Mouse (Mus musculus): Measurements from ENCODE around the gene Nde1. TPM values are rescaled to one million over a fixed set of nuclear protein-coding genes. Genes with fewer than 3 reads are reported as not detected.
"Not testable (repeated sequence)": the region's sequence is repeated elsewhere in the genome, so short reads cannot be mapped to it uniquely, and the experiment has no call there.

Nde1 gene
- polyA plus RNA-seq (2012; rRNA removed): 45.3 and 48.5 TPM in 2 replicates

GRCm38 (mm10) chr16:14162988-14163416 is at the start of gene Nde1, which contains the start of gene Marf1:
Nde1 (plus strand) TSS chr16:14163275.
Marf1 (minus strand) TSS chr16:14163351.
- DNase-seq (ENCODE audit: low spot score): peak; percentile 82

DNA sequence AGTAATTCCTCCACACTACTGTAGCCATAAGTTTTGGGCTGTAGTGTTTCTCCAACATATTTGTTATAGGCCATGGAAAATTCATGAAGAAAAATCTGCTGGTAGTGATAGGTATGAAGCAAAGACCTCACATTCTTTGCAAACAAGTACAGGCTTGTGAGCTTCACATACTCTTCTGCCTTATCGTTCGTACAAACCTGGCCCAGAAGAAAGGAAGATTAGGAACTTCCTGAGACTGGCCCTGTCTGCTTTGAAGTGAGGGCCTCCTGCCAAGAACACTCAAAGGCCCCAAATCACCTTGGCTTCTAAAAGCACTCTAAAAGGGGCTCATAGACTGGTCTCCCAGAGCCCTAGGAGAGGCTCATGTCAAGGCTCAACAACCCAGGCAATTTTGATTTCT is 45.8 kb upstream of the Nde1 start:
- no peak for DNase-seq (ENCODE audit: low spot score)

GRCm38 (mm10) chr16:14120941-14121340 is 42.1 kb upstream of the Nde1 start:
- DNase-seq (ENCODE audit: low spot score): no peak

DNA sequence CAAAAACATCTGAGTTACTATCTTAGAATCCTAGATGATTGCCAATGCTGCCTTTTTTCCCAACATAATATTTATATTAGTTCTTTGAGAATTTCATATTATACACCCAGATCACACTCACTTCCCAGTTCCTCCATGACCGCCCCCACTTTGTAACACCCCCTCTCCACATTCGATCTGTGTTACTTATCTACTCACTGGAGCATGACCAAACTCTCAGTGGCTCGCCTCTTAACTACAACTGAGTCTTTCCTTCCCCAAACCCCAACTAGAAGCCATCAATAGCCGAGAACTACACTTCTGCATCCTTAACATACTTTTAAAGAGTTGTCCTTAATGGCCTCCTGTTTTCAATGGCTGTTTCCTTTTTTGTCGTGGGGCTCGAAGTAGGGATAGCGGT is 41.5 kb upstream of the Nde1 start:
- no peak for DNase-seq (ENCODE audit: low spot score)

- no peak for DNase-seq (ENCODE audit: low spot score)
These were observed 40.5 kb upstream of the Nde1 start for GRCm38 (mm10) chr16:14122586-14122985.

DNA sequence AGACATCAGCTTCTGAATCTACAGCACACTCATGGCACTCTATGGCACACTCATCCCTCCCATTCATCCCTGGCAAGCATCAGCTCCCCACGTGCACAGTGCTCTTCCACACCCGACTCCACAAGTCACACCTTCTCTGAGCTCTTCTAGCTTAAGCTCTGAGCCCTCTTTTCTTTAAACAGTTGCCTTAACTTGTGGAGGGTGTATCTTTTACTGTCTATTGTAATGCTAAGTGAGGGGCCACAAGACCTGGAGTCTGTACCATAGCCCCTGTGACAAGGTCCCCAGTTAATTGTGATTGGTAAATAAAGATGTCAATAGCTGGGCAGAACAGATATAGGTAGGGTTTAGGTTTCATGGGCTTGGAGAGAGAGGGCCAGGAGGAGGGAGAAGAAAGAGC is 39.2 kb upstream of the Nde1 start:
- DNase-seq (ENCODE audit: low spot score): no peak

DNA sequence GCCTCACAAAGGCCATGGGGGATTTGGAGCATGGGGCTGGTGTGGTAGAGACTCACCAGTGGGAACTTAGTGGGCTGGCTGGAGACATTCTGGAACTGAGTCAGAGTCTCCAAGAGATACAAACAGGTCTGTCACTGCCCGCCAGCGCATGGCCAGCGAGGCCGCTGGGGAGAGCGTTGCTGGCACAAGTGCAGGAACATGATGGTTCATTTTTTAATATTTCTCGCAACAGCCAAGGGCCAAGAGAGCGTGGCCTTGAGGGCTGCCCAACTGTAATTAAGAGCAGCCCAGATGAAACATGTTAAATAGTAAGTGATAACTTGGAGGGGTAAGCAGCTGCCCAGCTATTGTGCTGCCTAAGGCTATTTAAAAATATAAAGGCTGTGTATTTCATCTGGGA is 38.4 kb upstream of the Nde1 start:
- no peak for DNase-seq (ENCODE audit: low spot score)

- DNase-seq (ENCODE audit: low spot score): no peak
These were observed 37.8 kb upstream of the Nde1 start for GRCm38 (mm10) chr16:14125253-14125652.

- no peak for DNase-seq (ENCODE audit: low spot score)
These were observed 34.1 kb upstream of the Nde1 start for GRCm38 (mm10) chr16:14128977-14129376.

- no peak for DNase-seq (ENCODE audit: low spot score)
These were observed 32.3 kb upstream of the Nde1 start for GRCm38 (mm10) chr16:14130796-14131195.

GRCm38 (mm10) chr16:14131376-14131775 is 31.7 kb upstream of the Nde1 start:
- no peak for DNase-seq (ENCODE audit: low spot score)

DNA sequence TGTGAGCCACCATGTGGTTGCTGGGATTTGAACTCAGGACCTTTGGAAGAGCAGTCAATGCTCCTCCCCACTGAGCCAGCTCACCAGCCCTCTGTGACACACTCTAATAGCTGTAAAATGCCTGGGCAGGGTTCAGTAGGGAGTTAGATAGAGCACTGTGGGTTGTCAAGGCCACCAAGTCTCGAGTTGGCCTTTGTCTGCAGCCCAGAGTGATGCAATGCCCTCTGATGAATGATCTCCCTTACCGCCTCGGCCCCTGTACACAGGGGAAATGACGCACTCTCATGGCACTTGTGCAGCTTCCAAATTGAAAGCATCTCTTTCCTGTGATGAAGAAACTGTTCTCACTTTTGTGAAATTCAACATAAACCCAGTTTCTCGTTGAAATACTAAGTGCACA is 31.2 kb upstream of the Nde1 start:
- no peak for DNase-seq (ENCODE audit: low spot score)

GRCm38 (mm10) chr16:14135014-14135413 is 28.1 kb upstream of the Nde1 start:
- no peak for DNase-seq (ENCODE audit: low spot score)

DNA sequence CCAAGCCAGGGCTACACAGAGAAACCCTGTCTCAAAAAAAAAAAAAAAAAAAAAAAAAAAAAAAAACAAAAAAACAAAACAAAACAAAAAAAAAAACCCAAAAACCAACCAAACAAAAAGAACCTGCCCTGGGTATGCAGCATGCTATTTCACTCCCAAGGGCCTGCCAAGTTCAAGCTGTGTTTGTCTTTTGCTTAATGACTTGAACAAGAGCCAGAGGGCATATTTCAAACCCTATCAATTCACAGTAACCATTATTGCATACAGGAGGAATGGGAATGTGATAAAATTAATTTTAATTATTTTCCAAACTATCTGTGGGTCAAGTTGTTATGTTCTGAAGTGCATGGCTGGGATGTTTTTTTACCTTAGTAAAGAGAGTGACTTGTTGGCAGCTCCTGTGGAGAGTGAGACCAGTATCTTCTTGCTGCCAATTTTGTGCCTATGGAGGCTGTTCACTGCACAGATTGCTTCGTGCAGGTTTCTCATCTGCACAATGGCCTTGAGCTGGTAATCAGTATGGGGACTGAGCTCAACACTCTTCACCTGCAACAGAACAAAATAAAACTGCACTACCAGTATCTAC is 25.0 kb upstream of the Nde1 start:
- DNase-seq (ENCODE audit: low spot score): no peak

DNA sequence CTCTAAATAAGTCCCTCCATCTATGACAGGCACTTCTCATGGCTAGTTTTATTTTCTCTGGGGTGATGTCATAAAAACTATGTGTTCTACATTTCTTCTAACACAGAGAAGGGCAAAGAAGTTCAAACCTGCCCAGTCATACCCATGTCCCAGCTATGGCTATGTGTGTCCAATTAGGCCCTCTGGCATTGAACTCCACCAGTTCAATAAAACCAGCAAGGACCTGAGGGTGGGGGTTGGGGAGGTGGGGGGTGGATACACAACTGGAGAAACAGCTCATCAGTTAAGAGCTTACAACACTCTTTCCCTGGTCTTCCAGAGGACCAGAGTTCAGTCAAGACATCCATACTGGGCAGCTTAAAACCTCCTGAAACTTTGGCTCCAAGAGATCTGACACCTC is 24.0 kb upstream of the Nde1 start:
- DNase-seq (ENCODE audit: low spot score): no peak

DNA sequence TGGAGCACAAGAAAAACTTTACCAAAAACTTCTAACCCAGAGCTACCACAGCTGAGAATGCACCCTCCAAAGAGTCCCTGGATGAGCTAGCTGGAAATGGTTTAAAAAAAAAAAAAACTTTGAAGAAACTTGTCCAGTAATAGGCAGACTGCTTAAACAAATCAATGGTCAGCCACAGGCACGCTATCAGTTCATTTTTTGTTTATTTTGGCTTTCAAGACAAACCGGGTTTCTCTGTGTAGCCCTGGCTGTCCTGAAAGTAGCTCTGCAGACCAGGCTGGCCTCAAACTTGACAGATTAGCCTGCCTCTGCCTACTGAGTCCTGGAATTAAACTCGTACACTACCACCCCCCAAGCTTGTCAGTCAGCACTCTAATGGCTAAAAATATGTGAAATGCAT is 19.8 kb upstream of the Nde1 start:
- no peak for DNase-seq (ENCODE audit: low spot score)

DNA sequence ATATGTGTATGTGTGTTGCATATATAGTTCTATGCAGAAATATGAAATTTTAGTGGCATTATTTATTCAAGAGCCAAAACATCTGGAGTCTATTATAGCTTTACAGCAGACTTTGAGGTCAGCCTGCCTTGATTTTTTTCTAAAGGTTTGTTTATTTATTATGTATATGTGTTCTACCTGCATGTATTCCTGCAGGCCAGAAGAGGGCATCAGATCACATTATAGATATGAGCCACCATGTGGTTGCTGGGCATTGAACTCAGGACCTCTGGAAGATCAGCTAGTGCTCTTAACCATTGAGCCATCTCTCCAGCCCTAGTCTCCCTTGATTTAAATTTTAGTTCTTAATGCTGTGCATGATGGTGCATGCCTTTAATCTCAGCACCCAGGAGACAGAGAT is 15.4 kb upstream of the Nde1 start:
- DNase-seq (ENCODE audit: low spot score): no peak

DNA sequence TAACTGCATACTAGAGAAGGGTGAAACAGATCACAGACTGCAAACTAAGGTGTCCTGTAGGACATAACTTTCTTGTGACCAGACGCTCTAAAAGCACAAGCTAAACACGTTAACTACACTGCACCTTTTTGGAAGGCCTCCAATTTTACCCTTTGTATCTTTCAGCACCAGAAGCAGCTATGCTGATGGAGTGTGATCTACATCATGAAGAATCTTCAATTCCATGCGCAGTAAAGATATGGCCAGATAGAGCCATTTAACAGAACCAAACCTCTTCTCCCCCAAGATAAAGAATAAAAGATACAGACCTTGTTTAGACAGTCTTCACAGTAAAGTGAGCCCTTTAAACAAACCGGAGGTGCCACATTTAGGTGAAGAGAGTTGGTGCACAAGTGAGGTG is 11.4 kb upstream of the Nde1 start:
- DNase-seq (ENCODE audit: low spot score): no peak

DNA sequence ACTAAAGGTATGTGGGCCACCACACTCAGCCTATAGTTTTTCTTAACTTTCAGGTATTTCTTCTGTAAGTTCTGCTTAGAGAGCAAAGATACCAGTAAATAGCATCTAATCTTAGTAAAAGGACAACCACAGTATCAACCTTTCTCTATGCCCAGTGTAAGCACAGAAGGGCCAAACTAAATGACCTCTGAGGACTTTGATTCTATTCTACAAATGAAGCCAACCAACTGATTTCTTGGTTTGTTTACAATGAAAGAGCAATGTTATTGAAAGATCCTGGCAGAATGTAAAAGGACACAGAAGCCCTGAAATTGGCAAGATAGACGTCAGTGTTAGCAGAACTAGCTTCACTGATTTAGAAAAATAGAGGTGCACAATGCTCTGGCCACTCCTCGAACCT is 7.4 kb upstream of the Nde1 start:
- not testable (repeated sequence) for DNase-seq (ENCODE audit: low spot score)

DNA sequence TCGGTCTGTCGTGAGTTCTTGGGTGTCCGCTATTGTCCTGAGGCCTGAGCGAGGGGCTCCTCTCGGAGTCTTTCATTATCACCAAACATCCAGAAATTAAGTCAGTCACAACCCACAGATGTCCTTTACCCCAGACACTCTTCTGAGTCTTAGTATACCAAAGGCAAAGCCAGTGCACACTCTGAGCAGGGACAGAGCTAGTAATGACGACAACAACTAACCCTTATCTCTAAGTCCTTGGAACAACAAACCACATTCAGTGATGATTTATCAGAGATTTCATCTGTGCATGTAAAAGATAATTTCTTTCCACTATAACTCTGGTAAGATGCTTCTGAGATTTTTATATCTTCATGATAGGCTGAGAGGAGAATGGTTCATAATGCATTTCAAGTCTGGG is 6.8 kb upstream of the Nde1 start:
- DNase-seq (ENCODE audit: low spot score): no peak

- DNase-seq (ENCODE audit: low spot score): no peak
These were observed 4.5 kb upstream of the Nde1 start for GRCm38 (mm10) chr16:14158536-14158935.

DNA sequence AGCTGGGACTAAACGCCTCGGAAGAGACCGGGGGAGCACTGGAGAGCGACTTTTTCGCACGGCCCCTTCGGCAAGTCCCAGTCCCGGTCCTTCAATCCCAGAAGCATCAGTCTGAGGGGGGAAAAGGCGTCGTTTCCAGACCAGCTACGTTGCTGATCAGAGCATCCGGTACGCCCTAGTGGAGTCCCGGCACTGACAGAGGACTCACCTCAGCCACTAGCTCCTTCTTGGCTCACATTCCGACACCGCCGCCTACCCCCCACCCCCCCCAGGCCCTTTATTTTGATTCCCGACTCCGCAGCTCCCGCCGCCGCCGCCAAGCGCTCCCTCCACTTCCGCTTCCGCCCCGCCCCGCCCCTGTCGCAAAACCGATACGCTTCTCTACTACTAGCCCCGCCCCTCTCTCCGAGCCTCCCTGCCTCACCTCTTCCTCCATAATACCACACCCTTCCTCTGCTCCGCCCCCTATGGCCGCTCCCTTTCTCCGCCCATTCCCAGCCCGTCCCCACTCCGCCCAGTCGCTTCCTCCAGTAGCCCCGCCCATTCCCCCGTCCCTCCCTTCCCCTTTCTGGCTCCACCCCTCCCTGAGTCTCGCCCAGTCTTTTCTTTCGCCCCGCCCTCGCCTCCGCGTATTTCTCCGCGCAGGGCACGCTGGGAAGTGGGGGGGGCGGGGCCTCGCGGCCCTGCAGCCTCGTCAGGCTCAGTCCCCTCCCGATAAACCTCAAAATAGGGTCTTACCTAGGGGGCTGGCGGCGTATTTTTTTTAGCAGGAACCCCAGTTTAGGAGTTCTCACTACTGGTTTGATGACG is 3.9 kb upstream of the Nde1 start:
- DNase-seq (ENCODE audit: low spot score): peak; percentile 88

- no peak for DNase-seq (ENCODE audit: low spot score)
These were observed 3.3 kb upstream of the Nde1 start for GRCm38 (mm10) chr16:14159746-14160131.

DNA sequence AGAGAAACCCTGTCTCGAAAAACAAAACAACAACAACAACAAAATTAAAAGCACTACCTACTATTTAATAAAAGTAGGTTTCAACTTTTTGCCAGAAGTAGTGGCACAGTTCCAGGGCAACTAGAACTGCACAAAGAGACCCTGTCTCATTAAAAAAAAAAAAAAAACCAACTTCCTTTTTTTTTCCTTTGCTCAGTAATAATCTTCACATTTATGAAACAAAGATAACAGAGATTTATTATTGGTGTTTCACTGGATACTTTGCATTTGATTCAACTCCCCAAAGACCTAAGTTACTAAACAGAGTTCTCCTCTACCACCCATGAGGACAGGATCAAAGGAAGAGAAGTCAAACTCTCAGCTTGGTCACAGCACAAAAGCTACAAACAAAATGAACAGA is 2.1 kb upstream of the Nde1 start:
- no peak for DNase-seq (ENCODE audit: low spot score)

Measured in urinary bladder, adult 2 months (tissue).